Mouse (Mus musculus): Measurements from ENCODE around the gene Sorbs1. TPM values are rescaled to one million over a fixed set of nuclear protein-coding genes. Genes with fewer than 3 reads are reported as not detected.

Sorbs1 gene
- total RNA-seq, 2 experiments from 2014 or later = 604 to 684 TPM

GRCm38 (mm10) chr19:40256376-40257050, 257.1 kb downstream of the Sorbs1 start:
- DNase-seq (ENCODE audit: low spot score) = no peak
- intact Hi-C loops (cut with DNase I) = no loop called here

- intact Hi-C loops (cut with DNase I) = no loop called here
Observed at GRCm38 (mm10) chr19:40255561-40255960, 258.0 kb downstream of the Sorbs1 start.

DNA sequence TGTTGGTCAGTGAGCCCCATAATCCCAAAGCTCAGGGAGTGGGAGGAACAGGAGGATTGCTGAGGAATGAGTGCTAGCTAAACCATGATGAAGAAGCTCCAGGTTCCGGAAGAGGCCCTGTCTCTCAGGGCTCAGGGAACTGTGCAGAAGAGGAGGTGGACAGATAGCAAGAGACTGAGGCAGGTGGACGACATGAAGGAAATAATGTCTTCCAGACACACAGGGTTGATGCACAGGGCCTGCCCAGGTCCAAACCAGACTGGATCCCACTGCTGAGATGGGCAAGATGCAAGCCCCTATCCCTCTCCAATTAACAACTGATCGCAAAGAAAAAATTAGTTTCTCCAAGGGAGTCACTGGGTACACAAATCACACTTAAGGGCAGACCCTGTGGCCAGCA, 258.8 kb downstream of the Sorbs1 start:
- intact Hi-C loops (cut with DNase I) = no loop called here
- no peak for DNase-seq (ENCODE audit: low spot score)

More at GRCm38 (mm10) chr19:40255561-40255960, 258.0 kb downstream of the Sorbs1 start:
- DNase-seq (ENCODE audit: low spot score) = no peak

DNA sequence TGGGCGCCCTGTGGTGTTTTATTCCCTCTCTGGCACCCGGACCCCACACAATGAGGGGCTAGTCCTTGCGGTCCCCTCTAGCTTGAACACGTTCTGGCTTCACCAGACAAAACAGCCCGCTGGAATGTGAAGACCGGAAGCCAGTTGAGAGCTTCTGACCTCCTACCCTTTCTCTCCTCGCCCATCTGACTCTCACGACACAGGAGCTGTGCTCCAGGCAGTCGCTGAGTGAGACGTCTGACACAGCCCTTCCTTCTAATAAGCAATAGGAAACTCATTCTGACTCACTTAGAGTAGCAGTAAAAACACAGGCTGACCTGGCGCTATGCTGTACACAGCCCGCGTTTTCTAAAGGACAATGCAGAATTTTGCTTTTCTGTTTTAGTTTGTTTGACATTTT, 259.8 kb downstream of the Sorbs1 start:
- intact Hi-C loops (cut with DNase I) = loop anchor here (2.0 kb wide), 1 partner anchor 17 kb away; the partner anchor contains the start of gene Pdlim1
- no peak for DNase-seq (ENCODE audit: low spot score)

GRCm38 (mm10) chr19:40251115-40251514, 262.5 kb downstream of the Sorbs1 start:
- intact Hi-C loops (cut with DNase I) = no loop called here

GRCm38 (mm10) chr19:40249352-40249751, 264.2 kb downstream of the Sorbs1 start:
- intact Hi-C loops (cut with DNase I) = no loop called here
- DNase-seq (ENCODE audit: low spot score) = peak; percentile 6

More at GRCm38 (mm10) chr19:40251115-40251514, 262.5 kb downstream of the Sorbs1 start:
- DNase-seq (ENCODE audit: low spot score) = no peak

DNA sequence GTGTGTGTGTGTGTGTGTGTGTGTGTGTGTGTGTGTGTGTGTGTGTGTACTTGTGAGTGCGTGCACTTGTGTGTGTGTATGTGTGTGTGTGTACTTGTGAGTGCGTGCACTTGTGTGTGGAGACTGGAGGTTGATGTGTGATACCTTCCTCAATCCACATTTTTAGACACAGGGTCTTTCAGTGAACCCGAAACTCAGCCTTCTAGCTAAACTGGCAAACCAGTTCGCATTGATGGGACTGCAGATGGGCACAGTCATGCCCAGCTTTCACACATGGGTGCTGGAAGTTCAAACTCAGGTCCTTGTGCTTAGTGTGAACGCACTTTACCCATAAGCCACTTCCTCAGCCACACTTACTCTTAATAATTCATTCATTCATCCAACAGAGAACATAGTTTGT, 265.1 kb downstream of the Sorbs1 start:
- intact Hi-C loops (cut with DNase I) = no loop called here
- DNase-seq (ENCODE audit: low spot score) = no peak

GRCm38 (mm10) chr19:40247268-40247666, 266.3 kb downstream of the Sorbs1 start:
- DNase-seq (ENCODE audit: low spot score) = no peak

GRCm38 (mm10) chr19:40246646-40247267, 266.8 kb downstream of the Sorbs1 start:
- intact Hi-C loops (cut with DNase I) = loop anchor here (2.0 kb wide), 1 partner anchor 86 kb away; no protein-coding TSS in a partner anchor
- DNase-seq (ENCODE audit: low spot score) = no peak

More at GRCm38 (mm10) chr19:40247268-40247666, 266.3 kb downstream of the Sorbs1 start:
- intact Hi-C loops (cut with DNase I) = loop anchor here (2.0 kb wide), 1 partner anchor 86 kb away; no protein-coding TSS in a partner anchor

Other genes starting within 250 kb of the Sorbs1 start
- 100 to 1,000 TPM; 152 to 164 TPM for gene Pdlim1, start 241.9 kb downstream of the Sorbs1 start, total RNA-seq (2021)
- 1 to 10 TPM; 7.0 to 7.3 TPM for gene Aldh18a1, start 74.7 kb upstream of the Sorbs1 start, total RNA-seq (2021)
- 1 to 10 TPM; 6.3 to 8.9 TPM for gene Tctn3, start 98.5 kb upstream of the Sorbs1 start, total RNA-seq (2021)
- 10 to 100 TPM; 29.9 to 30.3 TPM for gene Entpd1, start 98.6 kb upstream of the Sorbs1 start, total RNA-seq (2021)
- gene Cc2d2b, start 235.0 kb upstream of the Sorbs1 start, total RNA-seq (2021) = not detected